Mouse (Mus musculus) gastrocnemius, postnatal 4 days (tissue): Measurements from ENCODE around the gene Csf2rb. TPM values are rescaled to one million over a fixed set of nuclear protein-coding genes. Genes with fewer than 3 reads are reported as not detected.
A peak's percentile ranks its signal among the peaks of the same experiment; 100 is the strongest.
"Not testable (repeated sequence)": the region's sequence is repeated elsewhere in the genome, so short reads cannot be mapped to it uniquely, and the experiment has no call there.

Experiments
- DNase-seq, 2 experiments: peaks; one replicate each; pipeline ENCODE4 v3.0.0; 2021 to 2022; ENCODE audit warnings: low spot score in 2 of 2, mixed read lengths in 2 of 2
- long read RNA-seq, 2 experiments: library from polyadenylated mRNA; stranded (forward); transcript quantifications; one replicate each; pipeline ENCODE4 v2.0.0; 2021
- total RNA-seq, 2 experiments: library from RNA; stranded (reverse); gene quantifications; 2 replicates each; pipeline ENCODE4 v1.2.3; 2021

Csf2rb gene
- total RNA-seq: 10 to 100 TPM in 1 of 2 experiments, 1 to 10 TPM in 1; 3.4 to 11.1 TPM
- long read RNA-seq, experiment 1, partial matches to known transcripts: 0 of 4 reads
- long read RNA-seq, experiment 1, other reads (novel, unspliced or antisense): 4 of 4 reads
- long read RNA-seq, experiment 2, full-length matches to known transcripts: 1 of 3 reads
- long read RNA-seq, experiment 2, partial matches to known transcripts: 0 of 3 reads
- long read RNA-seq, experiment 2, other reads (novel, unspliced or antisense): 2 of 3 reads

DNA sequence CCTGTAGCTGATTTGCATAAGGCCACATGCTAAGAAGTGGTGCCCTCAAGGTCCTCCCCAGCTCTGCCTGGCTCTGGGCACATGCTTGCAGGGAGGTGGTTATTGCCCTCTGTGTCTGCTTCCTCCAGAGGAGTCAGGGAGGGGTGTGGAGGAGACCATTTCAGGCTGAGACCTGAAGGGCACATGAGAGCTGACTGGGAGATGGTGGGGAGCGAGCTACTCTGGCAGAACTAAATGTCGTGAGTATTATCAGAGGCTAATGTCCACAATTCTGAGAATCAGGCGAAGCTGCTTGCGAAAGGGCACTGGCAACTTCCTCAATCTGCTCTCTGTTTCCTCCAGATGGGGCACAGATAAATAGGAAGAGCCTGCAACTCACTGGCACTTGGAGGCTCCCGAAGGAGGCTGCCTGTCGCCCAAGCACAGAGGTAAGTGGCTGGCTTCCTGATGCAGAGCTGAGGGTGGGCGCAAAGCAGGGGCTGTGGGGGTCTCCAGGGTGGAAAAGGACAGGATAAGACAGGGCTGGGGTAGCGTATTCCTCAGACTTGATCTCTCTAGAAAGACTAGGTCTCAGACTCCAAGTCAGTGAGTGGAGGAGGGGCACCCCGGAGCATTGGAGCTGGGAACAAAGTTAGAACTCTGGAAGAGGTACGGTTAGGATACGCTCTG is at the start of gene Csf2rb:
TSS of gene Csf2rb (plus strand) at position 82 of the 669 bp plus-strand sequence.
- DNase-seq: no peak

DNA sequence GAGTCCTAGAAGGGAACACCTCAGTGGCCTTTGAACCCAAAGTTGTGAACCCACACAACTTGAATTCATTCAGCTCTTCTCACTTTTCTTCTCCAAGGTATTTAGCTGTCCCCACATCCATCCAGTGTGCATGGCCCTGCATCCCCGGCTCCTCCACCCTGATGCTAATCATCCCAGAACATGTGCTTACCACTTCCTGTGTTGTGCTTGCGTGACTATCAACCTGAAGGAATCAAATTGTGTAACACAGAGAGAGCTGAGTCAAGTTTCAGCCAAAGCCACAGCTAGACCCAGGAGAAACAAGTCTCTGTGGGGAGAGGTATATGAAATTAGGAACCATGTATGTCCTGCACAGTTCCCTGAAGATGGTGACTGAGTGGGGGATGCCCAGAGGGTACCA is 47.2 kb upstream of the Csf2rb start:
- DNase-seq: no peak

- DNase-seq: no peak
Observed at GRCm38 (mm10) chr15:78287941-78288340, 37.6 kb upstream of the Csf2rb start.

DNA sequence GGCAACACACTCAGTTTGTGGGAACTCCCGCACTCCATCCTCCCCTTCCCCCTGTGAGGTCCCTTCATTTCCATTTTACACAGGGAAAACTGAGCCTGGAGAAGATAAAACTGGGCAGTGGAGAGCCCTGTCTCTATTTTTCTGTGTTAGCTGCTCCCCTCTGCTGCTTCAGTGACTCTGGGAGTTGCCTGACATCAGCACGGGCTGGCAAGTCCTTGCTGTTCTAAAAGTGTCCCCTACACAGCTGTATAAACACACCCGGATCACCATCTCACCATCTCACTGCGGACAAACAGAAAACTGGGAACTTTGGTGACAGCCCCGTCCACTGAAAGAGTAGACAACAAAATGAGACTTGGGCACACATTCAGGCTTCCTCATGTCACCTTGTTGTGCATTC is 35.8 kb upstream of the Csf2rb start:
- not testable (repeated sequence) for DNase-seq

- not testable (repeated sequence) for DNase-seq
Observed at GRCm38 (mm10) chr15:78293228-78293627, 32.3 kb upstream of the Csf2rb start.

GRCm38 (mm10) chr15:78293716-78294115 is 31.8 kb upstream of the Csf2rb start:
- no peak for DNase-seq

GRCm38 (mm10) chr15:78298558-78298957 is 27.0 kb upstream of the Csf2rb start:
- DNase-seq: no peak

DNA sequence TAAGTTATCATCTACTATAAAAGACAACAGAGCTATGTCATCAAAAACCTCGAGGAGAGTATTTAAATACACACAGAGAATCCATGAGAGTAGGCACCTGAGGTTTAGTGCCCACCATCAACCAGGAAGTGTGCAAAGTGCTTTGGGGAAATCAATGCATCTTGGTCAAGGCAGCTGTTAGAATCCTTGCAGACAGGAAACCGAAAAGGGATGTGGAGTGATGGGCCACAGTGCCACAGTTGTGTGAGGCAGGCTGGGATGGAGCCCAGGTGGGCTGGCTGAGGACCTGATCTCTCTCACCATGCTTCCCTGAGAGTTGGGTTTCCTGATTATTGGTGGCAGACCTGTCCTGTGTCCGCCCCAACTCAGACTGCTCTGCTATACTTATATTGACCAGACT is 25.9 kb upstream of the Csf2rb start:
- DNase-seq: no peak

DNA sequence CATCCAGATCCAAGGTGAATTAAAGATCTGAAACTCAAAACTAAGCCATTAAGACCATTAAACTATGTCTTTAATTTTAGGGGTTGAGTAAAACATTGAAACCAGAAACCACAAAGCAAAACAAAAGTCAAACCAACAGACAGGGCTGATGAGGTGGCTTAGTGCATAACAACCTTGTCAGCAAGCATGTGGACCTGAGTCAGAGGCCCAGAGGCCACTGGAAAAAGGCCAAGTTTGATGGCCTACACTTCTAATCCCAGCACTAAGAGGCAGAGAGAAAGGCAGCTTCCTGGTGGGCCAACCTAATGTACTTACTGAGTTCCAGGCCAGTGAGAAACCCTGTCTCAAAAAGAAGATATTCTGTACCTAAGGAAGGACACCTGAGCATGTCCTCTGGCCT is 24.8 kb upstream of the Csf2rb start:
- DNase-seq: no peak

GRCm38 (mm10) chr15:78302718-78303117 is 22.8 kb upstream of the Csf2rb start:
- no peak for DNase-seq

DNA sequence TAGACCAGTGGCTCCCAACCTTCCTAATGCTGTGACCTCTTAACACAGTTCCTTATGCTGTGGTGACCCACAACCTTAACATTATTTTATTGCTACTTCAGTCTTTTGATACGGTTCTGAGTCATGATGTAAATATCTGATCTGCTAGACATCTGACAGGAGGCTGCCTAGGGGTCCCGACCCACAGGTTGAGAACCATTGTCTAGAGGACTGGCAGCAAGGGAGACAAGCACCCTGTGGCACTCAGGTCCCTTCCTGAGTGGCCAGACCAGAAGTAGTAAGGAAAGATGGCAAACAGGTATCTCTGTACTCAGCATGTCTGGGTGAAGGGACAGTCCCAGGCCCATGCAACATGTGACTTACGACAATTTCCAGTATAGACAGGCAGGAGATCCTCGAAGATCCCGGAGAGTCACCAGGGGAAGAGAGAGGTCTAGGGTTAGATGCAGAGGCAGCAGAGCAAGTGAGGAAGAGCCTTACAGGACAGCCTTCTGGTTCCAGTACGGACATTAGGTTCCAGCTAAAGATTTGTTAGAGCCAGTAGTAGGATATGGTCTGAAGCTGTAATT is 21.8 kb upstream of the Csf2rb start:
- DNase-seq: no peak

DNA sequence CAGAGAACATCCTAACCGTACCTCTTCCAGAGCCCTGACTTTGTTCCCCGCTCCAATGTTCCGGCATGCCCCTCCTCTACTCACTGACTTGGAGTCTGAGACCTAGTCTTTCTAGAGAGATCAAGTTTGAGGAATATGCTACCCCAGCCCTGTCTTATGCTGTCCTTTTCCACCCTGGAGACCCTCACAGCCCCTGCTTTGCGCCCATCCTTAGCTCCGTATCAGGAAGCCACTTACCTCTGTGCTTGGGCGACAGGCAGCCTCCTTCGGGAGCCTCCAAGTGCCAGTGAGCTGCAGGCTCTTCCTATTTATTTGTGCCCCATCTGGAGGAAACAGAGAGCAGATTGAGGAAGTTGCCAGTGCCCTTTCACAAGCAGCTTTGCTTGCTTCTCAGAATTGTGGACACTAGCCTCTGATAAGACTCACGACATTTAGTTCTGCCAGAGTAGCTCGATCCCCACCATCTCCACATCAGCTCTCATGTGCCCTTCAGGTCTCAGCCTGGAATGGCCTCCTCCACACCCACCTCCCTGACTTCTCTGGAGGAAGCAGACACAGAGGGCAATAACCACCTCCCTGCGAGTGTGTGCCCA is 20.1 kb upstream of the Csf2rb start, which contains the start of gene Csf2rb2:
TSS of gene Csf2rb2 (minus strand) at position 381 of the 593 bp plus-strand sequence.
- no peak for DNase-seq

DNA sequence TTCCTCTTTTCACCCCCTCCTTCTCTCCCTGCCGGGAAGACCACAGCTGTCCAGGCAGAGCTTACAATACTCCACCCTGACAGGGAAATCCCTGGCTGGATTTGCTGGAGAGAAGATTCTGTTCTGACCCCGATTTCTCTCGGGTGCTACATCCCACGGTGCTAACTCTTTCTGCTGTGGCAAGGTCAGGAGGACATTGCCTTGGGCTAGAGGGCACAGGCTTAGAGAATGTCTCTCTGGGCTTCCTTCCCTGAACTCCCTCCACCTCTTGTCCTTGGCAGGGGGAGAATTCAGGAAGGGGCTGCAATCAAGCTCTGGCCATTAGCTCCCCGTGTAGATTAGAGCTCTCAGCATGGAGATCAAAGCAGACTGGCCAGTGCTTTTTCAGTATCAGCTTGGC is 15.7 kb upstream of the Csf2rb start:
- DNase-seq: no peak

GRCm38 (mm10) chr15:78310971-78311370 is 14.6 kb upstream of the Csf2rb start:
- no peak for DNase-seq

DNA sequence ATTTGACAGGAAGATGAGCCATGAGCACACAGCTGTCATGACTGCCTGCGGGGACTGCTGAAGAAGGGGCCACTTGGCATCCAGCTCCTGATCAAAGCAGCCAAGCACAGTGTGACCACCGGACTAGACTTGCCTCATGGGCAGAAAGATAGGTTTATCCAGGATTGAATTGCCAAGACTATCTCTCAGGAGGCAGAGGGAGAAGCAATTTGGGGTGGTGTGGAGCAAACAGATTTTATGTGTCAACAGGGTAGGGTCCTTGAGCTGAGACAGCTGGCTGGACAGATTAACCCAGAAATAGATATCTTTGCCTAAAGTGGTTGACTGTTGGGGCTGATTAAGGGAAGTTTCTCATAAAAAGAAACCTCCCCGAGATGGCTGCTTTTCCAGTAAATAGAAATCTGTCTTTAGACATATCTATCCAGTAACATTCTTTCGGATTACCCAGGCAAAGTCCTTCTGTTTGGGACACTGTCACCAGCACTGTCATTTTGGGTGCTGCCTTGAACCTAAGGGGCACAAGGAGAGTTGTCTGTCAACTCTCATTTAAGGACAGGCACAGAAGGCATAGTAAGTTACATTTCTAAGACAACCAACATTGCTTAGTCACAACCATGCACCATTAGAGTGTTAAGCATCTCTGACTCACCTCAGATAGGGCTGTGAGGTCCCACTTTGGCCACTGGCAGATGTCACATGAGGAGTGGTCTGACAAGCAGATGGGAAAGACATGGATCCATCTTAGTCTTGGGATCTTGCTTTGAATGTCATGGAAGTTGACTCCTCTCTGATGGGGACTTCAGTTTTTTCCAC is 12.9 kb upstream of the Csf2rb start:
- not testable (repeated sequence) for DNase-seq

GRCm38 (mm10) chr15:78313659-78314058 is 11.9 kb upstream of the Csf2rb start:
- not testable (repeated sequence) for DNase-seq

DNA sequence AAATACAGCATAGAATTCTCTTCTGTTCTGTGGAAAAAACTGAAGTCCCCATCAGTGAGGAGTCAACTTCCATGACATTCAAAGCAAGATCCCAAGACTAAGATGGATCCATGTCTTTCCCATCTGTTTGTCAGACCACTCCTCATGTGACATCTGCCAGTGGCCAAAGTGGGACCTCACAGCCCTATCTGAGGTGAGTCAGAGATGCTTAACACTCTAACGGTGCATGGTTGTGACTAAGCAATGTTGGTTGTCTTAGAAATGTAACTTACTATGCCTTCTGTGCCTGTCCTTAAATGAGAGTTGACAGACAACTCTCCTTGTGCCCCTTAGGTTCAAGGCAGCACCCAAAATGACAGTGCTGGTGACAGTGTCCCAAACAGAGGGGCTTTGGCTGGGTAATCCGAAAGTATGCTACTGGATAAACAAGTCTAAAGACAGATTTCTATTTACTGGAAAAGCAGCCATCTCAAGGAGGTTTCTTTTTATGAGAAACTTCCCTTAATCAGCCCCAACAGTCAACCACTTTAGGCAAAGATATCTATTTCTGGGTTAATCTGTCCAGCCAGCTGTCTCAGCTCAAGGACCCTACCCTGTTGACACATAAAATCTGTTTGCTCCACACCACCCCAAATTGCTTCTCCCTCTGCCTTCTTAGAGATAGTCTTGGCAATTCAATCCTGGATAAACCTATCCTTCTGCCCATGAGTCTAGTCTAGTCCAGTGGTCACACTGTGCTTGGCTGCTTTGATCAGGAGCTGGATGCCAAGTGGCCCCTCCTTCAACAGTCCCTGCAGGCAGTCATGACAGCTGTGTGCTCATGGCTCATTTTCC is 7.0 kb upstream of the Csf2rb start:
- DNase-seq: not testable (repeated sequence)

DNA sequence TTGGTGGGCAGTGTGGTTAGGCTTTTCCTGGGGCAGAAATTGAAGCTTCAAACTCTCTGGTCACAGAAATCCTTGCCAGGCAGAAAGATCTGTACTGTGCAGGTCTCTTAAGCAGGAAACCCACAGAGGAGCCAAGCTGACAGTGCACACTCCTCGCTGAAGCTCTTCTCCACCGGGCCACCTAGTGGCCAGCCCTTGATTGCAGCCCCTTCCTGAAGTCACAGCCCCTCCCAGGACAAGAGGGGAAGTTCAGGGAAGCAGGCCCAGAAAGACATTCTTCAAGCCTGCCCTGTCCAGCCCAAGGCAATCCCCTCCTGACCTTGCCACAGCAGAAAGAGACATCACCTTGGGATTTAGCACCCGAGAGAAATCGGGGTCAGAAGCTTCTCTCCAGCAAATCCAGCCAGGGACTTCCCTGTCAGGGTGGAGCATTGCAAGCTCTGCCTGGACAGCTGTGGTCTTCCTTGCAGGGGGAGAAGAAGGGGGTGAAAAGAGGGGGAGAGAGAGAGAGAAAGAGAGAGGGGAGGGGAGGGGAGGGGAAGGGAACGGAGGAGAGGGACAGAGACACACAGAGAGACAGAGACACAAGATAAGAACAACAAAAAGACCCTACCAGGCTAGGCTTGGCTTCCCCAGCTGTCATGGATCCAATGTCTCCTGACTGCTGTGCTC is 4.6 kb upstream of the Csf2rb start:
- peak; percentile 67 to 83 for DNase-seq

DNA sequence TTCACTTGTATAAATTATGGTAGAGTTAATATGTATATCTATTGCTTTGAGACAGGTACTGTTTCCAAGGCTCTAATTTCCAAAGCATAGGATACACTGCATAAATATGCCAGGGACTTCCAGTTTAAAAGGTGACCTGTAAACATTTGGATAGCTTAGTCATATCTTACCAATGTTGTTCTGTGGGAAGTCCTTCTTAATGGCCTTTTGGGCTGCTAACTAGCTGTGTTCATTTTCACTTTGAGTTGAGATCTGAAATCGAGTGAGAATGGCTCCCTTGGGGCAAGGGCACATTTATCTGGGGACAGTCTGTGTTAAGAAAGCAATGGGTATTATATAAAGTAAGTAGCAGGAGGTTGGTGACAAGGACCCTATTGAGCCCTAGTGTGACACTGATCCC is 2.2 kb upstream of the Csf2rb start:
- no peak for DNase-seq

- no peak for DNase-seq
Observed at GRCm38 (mm10) chr15:78324294-78324693, 1.3 kb upstream of the Csf2rb start.
